Mouse (Mus musculus): ENCODE measurements around the gene Pik3r1.

Gene Pik3r1

GRCm38 (mm10) chr13:101767809-101768629 lies at the start of gene Pik3r1:
Pik3r1 (minus strand) TSS chr13:101768217.
- DNase-seq (ENCODE audit: low spot score in 2 of 2): peak; percentile 90

- no peak for DNase-seq (ENCODE audit: low spot score in 2 of 2)
Observed at GRCm38 (mm10) chr13:101813267-101813900, 45.4 kb upstream of the Pik3r1 start.

DNA sequence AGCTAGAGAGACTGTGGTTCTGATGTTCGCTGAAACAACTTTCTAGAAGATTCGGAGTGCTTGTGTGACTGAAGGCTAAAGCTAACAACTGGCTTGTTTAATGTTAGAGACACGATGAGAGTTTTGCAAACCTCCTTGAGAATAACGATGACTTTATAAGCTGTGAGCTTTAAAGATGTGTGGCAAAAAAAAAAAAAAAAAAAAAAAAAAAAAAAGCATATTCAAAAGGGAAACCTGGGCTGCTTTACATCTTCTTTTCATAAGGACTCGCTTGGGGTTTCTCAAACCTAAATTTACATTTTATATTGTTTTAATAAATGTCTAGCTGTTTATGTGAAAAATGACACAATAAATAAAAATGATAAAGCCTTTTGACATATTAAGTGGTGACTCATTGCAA lies 44.3 kb upstream of the Pik3r1 start:
- no peak for DNase-seq (ENCODE audit: low spot score in 2 of 2)

GRCm38 (mm10) chr13:101811882-101812281 lies 43.9 kb upstream of the Pik3r1 start:
- no peak for DNase-seq (ENCODE audit: low spot score in 2 of 2)

- DNase-seq (ENCODE audit: low spot score in 2 of 2): peak in 1 of 2 experiments; percentile 33
Observed at GRCm38 (mm10) chr13:101810667-101811066, 42.6 kb upstream of the Pik3r1 start.

DNA sequence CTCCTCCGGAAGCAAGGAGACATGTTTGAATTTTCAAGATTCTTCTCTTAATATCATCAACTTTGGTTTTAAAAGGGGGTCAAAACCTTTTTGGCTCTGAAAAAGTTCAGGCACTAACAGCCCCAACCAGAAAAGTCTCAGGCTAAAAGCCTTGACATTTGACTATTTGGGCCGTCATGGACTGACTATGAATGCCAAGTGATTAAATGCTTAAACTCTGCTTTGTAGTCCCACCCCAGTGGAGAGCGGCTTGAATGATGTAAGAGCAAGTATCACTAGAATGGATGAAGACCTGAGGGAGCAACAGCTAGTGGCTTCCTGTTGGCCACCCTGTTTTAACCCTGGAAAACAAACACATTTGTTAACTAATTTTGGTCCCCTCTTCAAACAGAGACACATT lies 41.8 kb upstream of the Pik3r1 start:
- DNase-seq (ENCODE audit: low spot score in 2 of 2): no peak

DNA sequence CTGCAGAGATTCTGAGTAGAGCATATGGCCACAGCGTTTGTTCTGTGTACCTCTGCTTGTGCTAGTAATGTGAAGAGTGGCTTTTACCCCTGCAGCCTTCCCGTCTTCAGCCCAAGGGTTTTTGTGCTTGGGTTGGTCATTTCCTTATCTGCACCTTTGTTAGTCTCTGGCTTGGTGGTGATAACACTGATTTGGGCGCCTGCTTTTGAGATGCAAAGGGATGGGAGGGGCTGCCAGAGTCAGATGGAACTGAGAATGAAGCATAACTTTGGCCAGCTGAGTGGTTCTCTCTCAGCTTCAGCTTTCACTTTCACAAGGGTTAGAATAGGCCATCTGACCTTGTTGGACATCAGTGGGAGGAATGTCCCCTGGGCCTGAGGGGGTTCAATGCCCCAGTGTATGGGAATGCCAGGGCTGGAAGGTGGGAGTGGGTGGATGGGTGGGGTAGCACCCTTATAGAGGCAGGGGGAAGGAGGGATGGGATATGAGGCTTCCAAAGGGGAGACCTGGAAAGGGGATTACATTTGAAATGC lies 37.6 kb upstream of the Pik3r1 start:
- DNase-seq (ENCODE audit: low spot score in 2 of 2): no peak

DNA sequence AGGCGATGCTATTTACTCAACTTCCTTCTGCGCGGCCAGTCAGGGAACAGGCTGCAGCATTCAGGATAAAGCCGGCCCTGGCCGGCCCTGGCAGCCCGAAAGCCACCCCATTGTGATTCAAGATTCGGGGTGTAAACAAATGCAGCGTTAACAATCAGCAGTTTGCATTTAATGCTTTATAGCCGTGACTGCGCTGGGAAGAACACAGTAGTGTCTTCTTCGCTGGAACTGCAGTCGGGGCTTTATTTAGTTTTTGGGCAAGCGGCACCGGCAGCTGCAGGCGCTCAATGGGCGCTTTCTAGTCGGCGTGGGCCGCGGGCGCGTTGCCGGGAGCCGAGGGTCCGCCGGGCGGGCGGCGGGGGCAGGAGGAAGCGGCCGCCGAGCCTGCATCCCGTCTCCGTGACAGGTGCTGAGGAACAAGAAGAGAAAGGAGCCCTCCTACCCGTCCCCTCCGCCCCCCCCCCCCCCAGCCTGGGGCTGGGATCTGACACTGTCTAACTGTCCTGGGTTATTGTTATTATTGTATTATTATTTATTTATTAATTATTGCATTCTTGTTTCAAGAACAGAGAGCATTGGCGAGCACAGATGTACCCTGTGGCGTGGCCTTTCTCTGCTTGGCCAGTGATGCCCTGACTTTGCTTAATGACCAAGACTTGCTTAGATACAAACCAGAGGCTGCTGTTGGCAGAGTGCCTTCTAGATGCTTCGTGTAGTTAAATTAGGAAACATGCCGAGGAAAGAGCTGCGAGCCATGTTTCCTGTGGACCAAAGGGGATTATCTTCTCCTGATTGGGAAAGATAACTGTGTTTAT lies 33.6 kb upstream of the Pik3r1 start:
- peak; percentile 30 to 36 for DNase-seq (ENCODE audit: low spot score in 2 of 2)

- DNase-seq (ENCODE audit: low spot score in 2 of 2): no peak
Observed at GRCm38 (mm10) chr13:101800833-101801371, 32.9 kb upstream of the Pik3r1 start.

GRCm38 (mm10) chr13:101800021-101800596 lies 32.1 kb upstream of the Pik3r1 start:
- no peak for DNase-seq (ENCODE audit: low spot score in 2 of 2)

- no peak for DNase-seq (ENCODE audit: low spot score in 2 of 2)
Observed at GRCm38 (mm10) chr13:101799318-101799717, 31.3 kb upstream of the Pik3r1 start.

- no peak for DNase-seq (ENCODE audit: low spot score in 2 of 2)
Observed at GRCm38 (mm10) chr13:101798522-101798921, 30.5 kb upstream of the Pik3r1 start.

- DNase-seq (ENCODE audit: low spot score in 2 of 2): no peak
Observed at GRCm38 (mm10) chr13:101796983-101797382, 29.0 kb upstream of the Pik3r1 start.

DNA sequence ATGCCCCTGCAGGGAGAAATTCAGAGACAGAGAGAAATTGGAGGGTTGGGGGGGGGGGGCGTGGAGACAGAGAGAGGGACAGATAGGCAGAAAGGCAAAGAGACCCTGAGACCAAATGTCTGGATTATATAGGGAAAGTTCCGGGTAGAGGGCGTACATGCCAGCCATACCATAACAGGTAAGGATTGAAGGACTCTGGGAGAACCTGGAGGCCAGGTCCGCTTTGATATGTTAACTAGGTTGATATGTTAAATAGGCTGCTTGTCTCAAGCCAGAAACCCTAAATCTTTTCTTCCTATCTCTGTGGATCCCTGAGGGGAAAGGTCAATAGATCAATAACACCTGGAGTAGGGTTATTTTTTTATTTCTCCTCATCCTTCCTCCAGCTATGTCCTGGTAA lies 17.7 kb upstream of the Pik3r1 start:
- DNase-seq (ENCODE audit: low spot score in 2 of 2): no peak

- DNase-seq (ENCODE audit: low spot score in 2 of 2): no peak
Observed at GRCm38 (mm10) chr13:101784651-101785289, 16.8 kb upstream of the Pik3r1 start.

DNA sequence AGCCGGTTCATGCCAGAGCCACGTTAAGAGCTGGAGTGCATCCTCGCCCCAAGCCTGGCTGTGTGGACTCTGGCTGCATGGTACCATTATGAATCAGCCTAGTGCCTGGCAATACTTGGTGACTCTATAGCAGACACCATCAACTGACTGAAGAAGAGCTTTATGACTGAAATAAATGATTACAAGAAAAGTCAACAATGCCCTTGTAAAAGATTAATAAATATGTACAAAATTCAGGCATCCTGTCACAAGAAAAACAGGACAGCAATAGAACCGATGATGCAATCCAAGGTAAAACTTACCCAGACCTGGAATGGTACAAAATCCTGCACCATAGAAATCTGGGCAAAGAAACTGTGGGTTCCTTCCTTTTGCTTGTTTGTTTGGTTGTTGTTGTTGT lies 11.0 kb upstream of the Pik3r1 start:
- DNase-seq (ENCODE audit: low spot score in 2 of 2): no peak

GRCm38 (mm10) chr13:101777851-101778250 lies 9.8 kb upstream of the Pik3r1 start:
- DNase-seq (ENCODE audit: low spot score in 2 of 2): no peak

DNA sequence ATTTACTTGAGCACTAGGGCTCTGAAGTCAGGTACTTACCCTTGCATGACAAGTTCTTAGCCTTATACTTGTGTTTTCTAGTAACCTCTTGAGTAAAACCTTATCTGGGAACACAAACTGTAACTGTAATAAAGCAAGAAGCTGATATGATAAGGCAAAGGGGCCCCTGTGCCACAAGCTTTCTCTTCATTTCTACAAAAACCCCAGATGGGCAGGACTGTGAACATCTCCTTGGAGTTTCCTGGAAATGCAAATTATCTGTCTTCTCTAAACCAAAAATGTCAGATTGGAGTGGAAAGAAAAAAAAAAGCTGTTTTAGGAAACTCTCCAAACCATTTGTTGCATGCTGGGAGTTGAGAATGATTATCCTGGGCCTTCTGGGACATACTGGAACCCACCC lies 3.1 kb upstream of the Pik3r1 start:
- DNase-seq (ENCODE audit: low spot score in 2 of 2): no peak

- no peak for DNase-seq (ENCODE audit: low spot score in 2 of 2)
Observed at GRCm38 (mm10) chr13:101769955-101770354, 1.9 kb upstream of the Pik3r1 start.

DNA sequence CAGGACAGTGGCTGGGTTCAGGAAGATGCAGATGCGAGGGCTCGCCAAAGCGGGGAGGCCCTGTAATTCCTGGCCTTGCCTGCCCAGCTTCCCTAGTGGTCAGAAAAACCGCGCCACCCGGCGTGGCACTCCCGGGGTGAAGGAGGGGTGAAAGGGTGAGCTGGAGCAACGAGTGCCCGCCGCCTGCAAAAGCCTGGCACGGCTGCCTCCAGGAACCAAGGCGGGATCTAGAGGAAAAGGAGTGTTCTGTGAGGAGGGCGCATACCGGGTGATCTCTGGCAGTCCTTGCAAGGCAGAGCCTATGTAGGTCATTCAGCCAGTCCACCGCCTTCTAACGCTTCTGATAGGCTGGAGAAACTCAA lies 594 bp upstream of the Pik3r1 start:
- DNase-seq (ENCODE audit: low spot score in 2 of 2): peak; percentile 44 to 52

Data from frontal cortex, postnatal 25 days (tissue).